9 mouse cellular contexts compared by ENCODE assay signal in genomic region chr16:58514565-58514964, GRCm38 (mm10). TPM values are rescaled to one million over a fixed set of nuclear protein-coding genes. Genes with fewer than 3 reads are reported as not detected.
DNase-seq lines count a peak whose midpoint lies in the region; ATAC-seq and TF ChIP-seq lines count a peak whose summit lies in the region.
"Had no signal": no experiment of that assay in that cellular context is flagged by ENCODE, and none has a peak within 500 bp of the region (broad histone marks: within the 10 kb centered on the region; RNA-seq: fewer than 3 reads in every experiment).

No protein-coding gene starts in this region.

- WGBS in hindbrain, postnatal 0 days, result 90% methylated on average over 9 of the region's 9 CpGs
- 92% methylated on average over 9 of the region's 9 CpGs for whole genome bisulfite sequencing in hindbrain, embryonic 14.5 days
- 79% methylated on average over 9 of the region's 9 CpGs for WGBS in kidney, postnatal 0 days
- WGBS in hindbrain, embryonic 10.5 days, result 89% methylated on average over 9 of the region's 9 CpGs

- H3K4me3 ChIP-seq in hindbrain, postnatal 0 days (ENCODE audit: low read length), result no peak overlapping the region
- H3K4me3 ChIP-seq in hindbrain, embryonic 14.5 days (replicated peaks; ENCODE audit: low read length), result no peak overlapping the region
- H3K4me3 ChIP-seq in kidney, postnatal 0 days (replicated peaks; ENCODE audit: low read depth, low read length), result no peak overlapping the region
- H3K4me3 ChIP-seq in hindbrain, embryonic 10.5 days, result no peak overlapping the region
- H3K4me3 ChIP-seq: limb, embryonic 12.5 days had no signal

- H3K9me3 ChIP-seq in hindbrain, postnatal 0 days (ENCODE audit: low read length), result no peaks in the 10 kb centered on the region
- H3K9me3 ChIP-seq in hindbrain, embryonic 14.5 days (ENCODE audit: control insufficient read depth, low read length), result no peaks in the 10 kb centered on the region
- no peaks in the 10 kb centered on the region for H3K9me3 ChIP-seq in kidney, postnatal 0 days (replicated peaks; ENCODE audit: low read length)
- H3K9me3 ChIP-seq in hindbrain, embryonic 10.5 days, result no peaks in the 10 kb centered on the region
- H3K9me3 ChIP-seq: limb, embryonic 12.5 days had no signal

- no peak overlapping the region for H3K27ac ChIP-seq in hindbrain, postnatal 0 days
- no peak overlapping the region for H3K27ac ChIP-seq in hindbrain, embryonic 14.5 days
- 0 out of 2 replicates have a peak overlapping the region, but pooled peaks have one; percentile 69 for H3K27ac ChIP-seq in kidney, postnatal 0 days
- H3K27ac ChIP-seq in hindbrain, embryonic 10.5 days, result no peak overlapping the region

- H3K27me3 ChIP-seq in hindbrain, postnatal 0 days (ENCODE audit: insufficient read depth, low read length), result no peaks in the 10 kb centered on the region
- H3K27me3 ChIP-seq in hindbrain, embryonic 14.5 days (ENCODE audit: control insufficient read depth, insufficient read depth, low read length), result no peaks in the 10 kb centered on the region
- no peaks in the 10 kb centered on the region for H3K27me3 ChIP-seq in kidney, postnatal 0 days (ENCODE audit: insufficient read depth, low read length)
- H3K27me3 ChIP-seq in hindbrain, embryonic 10.5 days (ENCODE audit: insufficient read depth, poor library complexity, severe bottlenecking), result no peaks in the 10 kb centered on the region
- H3K27me3 ChIP-seq: limb, embryonic 12.5 days had no signal

- no peak overlapping the region for H3K9ac ChIP-seq in hindbrain, postnatal 0 days (replicated peaks; ENCODE audit: low read length)
- H3K9ac ChIP-seq in hindbrain, embryonic 14.5 days, result no peak overlapping the region
- no peak overlapping the region for H3K9ac ChIP-seq in kidney, postnatal 0 days (ENCODE audit: low read depth, low read length)
- H3K9ac ChIP-seq: limb, embryonic 12.5 days had no signal

- H3K36me3 ChIP-seq in hindbrain, postnatal 0 days (ENCODE audit: insufficient read depth, low read length), result no peaks in the 10 kb centered on the region
- H3K36me3 ChIP-seq in hindbrain, embryonic 14.5 days (replicated peaks; ENCODE audit: control insufficient read depth, insufficient read depth), result no peaks in the 10 kb centered on the region
- no peaks in the 10 kb centered on the region for H3K36me3 ChIP-seq in kidney, postnatal 0 days (ENCODE audit: insufficient read depth, low read length)
- no peaks in the 10 kb centered on the region for H3K36me3 ChIP-seq in hindbrain, embryonic 10.5 days
- H3K36me3 ChIP-seq: limb, embryonic 12.5 days had no signal

- no peaks in the 10 kb centered on the region for H3K4me1 ChIP-seq in hindbrain, postnatal 0 days (ENCODE audit: insufficient read depth, low read length)
- peaks cover 17% of the 10 kb centered on the region; the same call in 1 of the 2 replicates for H3K4me1 ChIP-seq in hindbrain, embryonic 14.5 days (replicated peaks; ENCODE audit: control insufficient read depth, insufficient read depth, low read length)
- H3K4me1 ChIP-seq in kidney, postnatal 0 days (replicated peaks; ENCODE audit: insufficient read depth, low read length), result peaks cover 21% of the 10 kb centered on the region
- H3K4me1 ChIP-seq in hindbrain, embryonic 10.5 days (replicated peaks), result peaks cover 32% of the 10 kb centered on the region

- peak; percentile 56 for TF ChIP-seq CTCF in hindbrain, postnatal 0 days (IDR thresholded peaks at IDR 0.05; ENCODE audit: low read depth)
- peak; percentile 12; the same call in 1 of the 2 replicates for TF ChIP-seq CTCF in brain, embryonic 14.5 days (IDR thresholded peaks at IDR 0.05; ENCODE audit: borderline replicate concordance, extremely low read depth, insufficient read depth, insufficient read length)
- peak; percentile 66 for TF ChIP-seq CTCF in kidney, postnatal 0 days (IDR thresholded peaks at IDR 0.05; ENCODE audit: low read depth)

- no peak for TF ChIP-seq POLR2A in brain, embryonic 14.5 days (IDR thresholded peaks at IDR 0.05; ENCODE audit: borderline replicate concordance, extremely low read depth, insufficient read depth, insufficient read length, poor library complexity, severe bottlenecking)

- ATAC-seq in hindbrain, postnatal 0 days, result no peak
- no peak for ATAC-seq in hindbrain, embryonic 14.5 days (ENCODE audit: low FRiP score)
- no peak for ATAC-seq in kidney, postnatal 0 days (replicated peaks; ENCODE audit: low FRiP score, low read depth)

- no peak for DNase-seq in hindbrain, postnatal 0 days (ENCODE audit: low spot score)
- DNase-seq in hindbrain, embryonic 14.5 days (ENCODE audit: low spot score), result no peak
- no peak for DNase-seq in brain, embryonic 14.5 days (ENCODE audit: low read depth)
- no peak for DNase-seq in kidney, postnatal 0 days (ENCODE audit: low spot score)
- peak; percentile 79 for DNase-seq in naive thymus-derived CD4-positive, alpha-beta T cell, adult 2 months (ENCODE audit: low read depth)
- DNase-seq in frontal cortex, postnatal 10 days (ENCODE audit: low spot score in 2 of 2), result no peak
- no peak for DNase-seq in hindbrain, embryonic 10.5 days (ENCODE audit: low spot score)
- DNase-seq in right cerebral cortex, postnatal 36 days (ENCODE audit: low spot score in 2 of 2), result no peak

- no peak overlapping the region for H3K4me2 ChIP-seq in hindbrain, postnatal 0 days (ENCODE audit: low read depth, low read length)
- H3K4me2 ChIP-seq in hindbrain, embryonic 14.5 days (replicated peaks), result no peak overlapping the region
- H3K4me2 ChIP-seq in kidney, postnatal 0 days (ENCODE audit: low read length), result no peak overlapping the region
- H3K4me2 ChIP-seq: limb, embryonic 12.5 days had no signal

RNA-seq across cellular contexts. Expression of gene St3gal6, which starts 9.5 kb away (rescaled TPM):
- 4.4 and 10.8 TPM in 2 replicates for total RNA-seq in hindbrain, postnatal 0 days (2014; rRNA removed)
- 18.5 and 20.5 TPM in 2 replicates for polyA plus RNA-seq in hindbrain, postnatal 0 days (2015; fragmentation: Nextera tagmentation; extraction: Ambion mirVana)
- 10.4 and 10.8 TPM in 2 replicates for polyA plus RNA-seq in hindbrain, embryonic 14.5 days (2014; fragmentation: Nextera tagmentation; extraction: Ambion mirVana)
- polyA plus RNA-seq in brain, embryonic 14.5 days (2012; rRNA removed), result 7.2 and 8.5 TPM in 2 replicates
- 93.6 and 93.8 TPM in 2 replicates for polyA plus RNA-seq in kidney, postnatal 0 days (2015; fragmentation: Nextera tagmentation; extraction: Ambion mirVana)
- polyA plus RNA-seq in hindbrain, embryonic 10.5 days (2016; fragmentation: Nextera tagmentation; extraction: Ambion mirVana), result 8.7 and 10.2 TPM in 2 replicates

Comparison
In these comparisons a context has a peak if more than half of its experiments do, and no peak if none do; other contexts are left out.
1. CTCF ChIP-seq: peak in every context shown above with its lines; median percentile 66 in kidney, postnatal 0 days; 56 in hindbrain, postnatal 0 days; 12 in brain, embryonic 14.5 days.